Mouse (Mus musculus): ENCODE measurements around the gene Fam83f.

Fam83f gene

DNA sequence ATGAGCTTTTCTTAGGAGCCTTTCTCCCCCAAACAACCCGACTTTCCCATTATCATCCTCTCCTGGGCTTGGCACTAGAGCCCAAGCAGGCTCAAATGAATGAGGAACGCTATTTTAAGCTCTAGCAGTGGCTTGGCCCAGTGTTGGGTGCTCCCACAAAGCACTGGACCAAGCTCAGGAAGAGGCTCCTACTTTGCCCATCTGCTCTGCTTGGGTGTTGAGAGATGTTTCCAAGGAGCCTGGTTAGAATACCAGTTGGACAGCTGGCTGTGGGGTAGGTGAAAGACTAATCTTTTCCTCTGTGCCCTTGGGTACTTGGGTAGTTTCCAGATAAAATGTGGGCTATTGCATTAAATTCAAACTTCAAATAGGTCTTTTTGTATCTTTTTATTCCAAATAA is 1.2 kb downstream of the Fam83f start:
- no peak for DNase-seq

DNA sequence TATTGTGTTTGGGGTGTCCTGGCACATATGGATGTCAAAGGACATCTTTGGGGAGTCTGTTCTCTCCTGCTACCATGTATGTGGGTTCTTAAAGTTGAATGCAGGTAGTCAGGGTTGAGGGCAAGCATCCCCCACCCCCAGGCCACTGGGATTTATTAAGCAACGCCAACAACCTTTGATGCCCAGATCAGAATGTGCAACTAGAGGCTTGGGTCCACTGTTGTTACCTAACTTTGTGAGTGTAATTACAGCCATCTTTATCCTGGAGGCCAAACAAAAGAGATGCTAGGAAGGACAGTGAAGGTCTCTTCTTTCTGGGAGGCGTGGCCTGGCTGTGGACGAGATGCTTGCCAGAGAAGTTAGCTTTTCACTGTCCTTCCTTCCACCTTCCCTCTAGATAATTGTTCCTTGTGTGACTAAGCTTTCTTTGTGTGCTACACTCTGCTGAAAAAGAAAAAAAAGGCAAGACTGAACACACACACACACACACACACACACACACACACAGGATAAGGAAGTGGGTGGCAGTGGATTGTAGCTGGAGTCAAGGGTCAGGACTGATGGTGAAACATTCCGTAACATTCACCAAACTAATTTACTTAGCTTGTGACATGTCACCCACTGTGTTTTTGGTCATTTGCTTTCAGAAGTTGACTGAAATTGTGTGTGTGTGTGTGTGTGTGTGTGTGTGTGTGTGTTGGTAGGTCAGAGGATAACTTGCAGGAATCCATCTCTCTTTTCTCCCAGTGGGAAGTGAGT is 1.9 kb downstream of the Fam83f start:
- DNase-seq, result no peak

DNA sequence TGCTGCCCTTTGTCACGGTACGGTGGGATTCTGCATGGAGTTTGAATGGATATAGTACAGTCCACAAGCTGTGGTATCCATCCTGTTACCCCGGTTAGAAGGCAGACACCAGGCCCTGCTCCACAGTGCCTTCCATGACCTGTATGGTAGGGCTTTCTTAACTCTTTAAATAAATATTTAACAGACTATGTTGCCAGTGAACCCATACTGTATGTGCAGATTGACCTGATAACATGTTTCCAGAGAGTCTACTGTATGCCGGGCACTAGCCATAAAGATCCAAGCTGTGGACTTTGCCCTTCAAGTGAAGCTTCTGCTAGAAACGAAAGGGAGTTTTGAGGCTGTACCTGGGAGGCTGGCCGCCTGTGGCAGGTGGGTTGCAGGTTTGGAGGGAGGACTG is 3.1 kb downstream of the Fam83f start:
- no peak for DNase-seq

DNA sequence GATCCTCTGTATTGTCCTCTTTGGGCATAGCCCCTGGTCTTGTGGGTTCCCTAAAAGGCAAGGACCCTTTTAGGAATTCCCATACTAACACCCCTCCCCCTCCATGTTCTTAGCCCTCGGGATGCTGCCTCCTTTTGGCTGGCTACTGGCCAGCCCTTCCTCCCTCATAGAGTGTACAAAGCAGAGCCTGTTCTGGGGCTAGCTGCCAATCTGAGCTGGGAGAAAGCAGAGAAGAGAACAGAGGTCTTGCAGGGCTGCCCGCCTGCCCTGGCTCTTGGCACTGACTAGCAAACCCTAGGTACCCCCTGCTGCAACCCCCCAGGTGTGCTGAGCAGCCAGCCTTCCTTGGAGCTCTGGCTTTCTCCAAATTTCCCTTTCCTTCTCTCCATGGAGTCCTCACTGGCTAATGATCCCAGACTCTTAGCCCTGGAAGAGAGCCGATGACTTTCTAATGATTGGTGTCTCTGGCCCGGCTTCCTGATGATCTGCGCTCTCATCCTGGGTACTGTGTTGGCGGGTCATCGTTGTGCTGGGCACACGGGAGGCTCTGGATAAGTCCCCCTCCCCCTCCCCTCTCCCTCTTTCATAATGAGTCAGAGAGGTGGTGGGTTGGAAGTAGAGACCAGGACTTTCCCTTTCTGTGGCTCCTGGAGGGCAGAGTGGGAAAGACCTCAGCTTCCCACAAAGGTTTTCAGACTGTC is 8.0 kb downstream of the Fam83f start:
- no peak for DNase-seq

DNA sequence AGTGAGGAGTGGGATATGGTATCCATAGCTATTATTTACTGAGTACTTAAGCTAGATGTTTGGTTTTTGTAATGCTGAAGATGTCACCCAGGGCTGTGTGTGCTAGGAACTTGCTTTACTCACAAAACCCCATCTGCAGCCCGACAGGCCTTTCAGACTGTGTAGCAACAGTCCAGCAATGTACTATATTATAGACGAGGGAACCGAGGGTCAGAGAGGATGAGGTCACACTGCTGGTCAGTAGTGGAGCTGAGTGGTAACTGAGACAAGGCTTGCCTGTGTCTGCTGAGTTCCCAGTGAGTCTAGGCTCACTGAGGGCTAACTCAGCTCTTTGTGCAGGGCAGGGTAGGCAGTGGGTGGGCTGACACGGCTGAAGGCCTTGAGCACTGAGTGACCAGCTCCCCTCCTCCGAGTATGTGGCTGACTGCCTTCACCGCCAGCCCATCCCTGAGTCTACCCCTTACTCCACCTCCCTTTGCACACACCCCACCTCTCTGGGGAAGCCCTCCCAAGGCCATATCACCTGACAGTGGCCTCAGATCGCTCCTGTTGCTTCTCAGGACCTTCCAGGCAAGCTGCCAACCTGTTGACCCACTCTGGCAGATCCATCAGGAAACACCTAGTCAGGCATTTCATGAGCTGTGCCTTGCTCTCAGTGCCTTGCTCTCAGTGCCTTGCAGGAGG is 8.8 kb downstream of the Fam83f start:
- DNase-seq, result no peak

DNA sequence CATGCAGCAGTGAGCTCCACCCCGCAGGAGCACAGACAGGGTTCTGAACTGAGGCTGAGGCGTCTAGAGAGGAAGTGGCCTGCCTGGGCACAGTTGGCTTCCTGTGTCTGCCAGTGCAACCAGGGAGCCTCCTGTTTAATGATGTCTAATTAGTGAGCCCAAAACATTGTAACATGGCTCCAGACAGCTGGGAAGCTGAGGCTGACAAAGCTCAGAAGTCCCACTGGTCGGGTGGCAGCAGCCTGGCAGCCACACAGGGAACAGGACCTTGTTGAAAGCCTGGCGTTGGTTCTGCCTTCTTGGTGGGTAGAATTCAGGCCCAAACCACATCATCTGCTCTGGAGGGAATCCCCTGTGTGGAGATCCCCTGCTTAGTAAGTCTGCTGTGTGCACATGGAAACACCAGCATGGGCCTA is 9.8 kb downstream of the Fam83f start:
- DNase-seq, result peak; percentile 69

DNA sequence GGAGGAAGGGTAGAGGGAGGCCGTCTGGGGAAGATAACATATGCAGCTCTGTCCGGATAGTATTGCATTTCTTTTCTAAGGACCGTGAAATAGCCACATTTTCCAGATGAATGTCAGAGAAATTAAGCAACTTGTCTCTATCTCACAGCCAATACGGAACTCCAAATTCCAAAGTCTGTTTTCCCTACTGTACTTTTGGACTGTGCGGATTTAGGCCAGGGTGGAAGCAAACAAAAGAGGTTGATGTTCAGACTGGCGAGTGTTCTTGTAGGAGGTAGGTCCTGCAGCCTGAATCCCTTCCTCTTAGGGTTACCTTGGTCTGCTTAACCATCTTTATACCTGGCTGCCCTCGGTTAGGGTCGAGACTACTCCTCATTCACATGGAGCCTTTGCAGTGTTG is 10.7 kb downstream of the Fam83f start:
- no peak for DNase-seq

DNA sequence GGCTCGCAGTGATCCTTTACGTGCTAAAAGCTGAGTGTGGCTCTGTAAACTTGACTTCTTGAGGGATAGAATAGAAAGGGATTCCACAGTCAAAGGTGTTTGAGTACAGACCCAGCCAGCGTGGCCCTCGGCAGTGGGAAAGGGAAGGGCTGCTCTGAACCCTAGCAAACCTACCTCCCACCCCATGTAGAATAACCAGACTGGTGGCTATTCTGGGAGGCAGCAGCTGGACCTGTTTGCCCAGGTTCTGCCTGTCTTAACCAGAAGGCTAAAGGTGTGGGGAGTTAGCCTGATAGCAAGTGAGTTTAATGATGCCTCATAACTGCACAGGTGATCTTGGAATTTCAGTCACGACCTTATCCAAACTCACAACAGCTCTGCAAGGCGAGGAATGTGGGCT is 11.5 kb downstream of the Fam83f start:
- no peak for DNase-seq

DNA sequence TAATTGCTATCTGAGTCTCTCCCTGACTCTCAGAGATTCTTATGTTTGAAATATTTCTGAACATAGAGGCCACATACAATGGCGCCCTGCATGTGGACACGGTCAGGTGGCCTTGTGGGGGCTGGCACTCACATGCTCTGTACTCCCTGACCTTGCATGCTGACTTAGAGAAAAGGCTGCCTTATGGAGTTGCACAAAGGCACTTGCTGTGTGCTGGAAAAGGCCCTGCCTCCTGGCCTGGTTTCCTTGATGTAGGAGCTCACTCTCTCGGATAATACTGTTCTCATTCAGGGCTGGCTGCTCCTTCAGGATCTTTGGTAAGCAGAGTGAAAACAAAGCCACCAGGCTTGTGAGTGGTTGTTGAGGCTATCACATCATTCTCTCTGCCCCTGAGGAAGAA is 12.3 kb downstream of the Fam83f start:
- DNase-seq, result no peak

DNA sequence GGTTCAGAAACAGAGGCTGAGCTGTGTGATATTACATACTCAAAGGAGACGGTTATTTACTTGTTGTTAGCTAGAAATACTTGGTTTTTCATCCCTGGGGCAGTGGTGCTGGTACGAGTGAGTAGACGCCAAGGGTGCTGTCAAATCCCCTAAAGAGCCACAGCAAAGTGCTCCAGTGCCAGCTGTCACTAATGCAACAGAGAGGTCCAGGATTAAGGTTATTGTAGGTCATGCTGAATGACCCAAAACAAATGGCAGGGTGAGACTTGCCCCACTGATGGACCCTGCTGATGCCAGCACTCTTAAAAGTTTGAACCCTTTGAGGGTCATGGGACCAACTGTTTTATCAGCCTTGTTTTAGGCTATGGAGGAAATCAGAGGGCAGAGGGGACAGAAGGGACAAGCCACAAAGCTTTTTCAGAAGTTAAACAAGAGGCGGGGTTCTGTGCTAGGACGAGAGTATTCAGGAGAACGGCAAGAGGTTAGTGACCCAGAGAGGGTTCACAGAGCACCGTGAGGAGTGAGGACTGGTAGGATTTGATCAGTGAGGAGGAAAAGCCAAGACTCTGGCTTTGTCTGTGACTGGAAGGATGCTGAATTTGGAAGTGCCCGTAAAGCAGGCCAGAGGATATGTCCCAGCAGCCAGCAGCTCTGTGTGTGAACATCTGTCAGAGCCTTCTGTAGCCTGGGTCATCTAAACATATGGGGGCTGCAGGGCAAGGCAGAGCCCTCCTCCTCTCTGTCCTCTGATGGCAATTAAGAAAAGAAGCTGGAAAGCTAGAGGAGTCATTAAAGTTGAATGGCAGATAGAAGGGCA is 13.3 kb downstream of the Fam83f start:
- no peak for DNase-seq

DNA sequence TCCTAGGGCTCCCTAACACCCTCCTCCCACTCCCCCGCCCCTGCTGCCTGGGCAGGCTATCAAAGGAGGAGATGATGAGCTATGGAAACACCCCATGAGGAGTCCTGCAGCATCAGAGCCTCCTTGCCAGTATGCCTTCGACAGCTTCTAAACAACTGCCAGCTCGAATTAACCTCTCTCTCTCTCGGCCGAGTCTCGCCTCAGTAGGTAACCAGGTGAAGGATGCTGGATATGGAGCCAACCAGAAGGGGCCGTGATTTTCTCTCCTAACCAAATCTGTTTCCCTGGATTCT is 13.9 kb downstream of the Fam83f start:
- DNase-seq, result no peak

DNA sequence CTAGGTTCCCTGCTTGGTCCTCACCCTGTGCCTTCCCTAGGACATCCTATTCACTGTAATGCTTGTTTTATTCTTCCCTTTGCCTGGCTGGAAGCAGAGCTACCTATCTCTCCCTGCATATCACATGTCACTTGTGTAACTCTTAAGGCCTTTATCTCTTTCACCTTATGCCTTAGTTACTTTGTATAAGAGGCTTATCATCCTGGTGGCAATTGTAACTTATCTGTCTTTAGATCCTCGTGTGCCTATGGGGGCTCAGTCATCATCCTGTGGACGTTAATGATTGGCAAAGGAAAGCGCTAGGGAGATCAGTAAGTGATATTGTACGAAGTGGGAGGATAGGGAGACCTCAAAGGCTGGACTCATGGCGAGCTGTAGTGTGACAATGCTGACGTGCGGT is 16.9 kb downstream of the Fam83f start:
- no peak for DNase-seq

DNA sequence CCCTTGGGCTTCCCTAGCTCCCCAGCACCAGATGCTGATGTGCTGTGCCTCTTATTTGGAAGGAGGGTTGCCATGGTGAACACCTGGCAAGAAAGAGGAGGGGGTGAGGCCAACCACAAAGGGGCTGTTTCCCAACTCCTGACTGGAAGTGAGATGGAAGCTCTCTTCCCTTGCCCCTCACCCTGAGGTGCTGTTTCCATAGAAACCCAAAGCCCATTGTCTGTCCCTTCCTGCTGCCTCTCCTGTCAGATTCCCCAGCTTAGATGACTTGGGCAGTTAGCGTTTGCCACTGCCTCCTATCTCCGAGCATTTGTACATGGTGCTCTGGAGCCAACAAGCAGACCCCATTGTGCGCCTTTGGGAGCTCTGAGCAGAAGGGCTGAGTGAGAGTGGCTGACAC is 21.8 kb downstream of the Fam83f start:
- DNase-seq, result no peak

DNA sequence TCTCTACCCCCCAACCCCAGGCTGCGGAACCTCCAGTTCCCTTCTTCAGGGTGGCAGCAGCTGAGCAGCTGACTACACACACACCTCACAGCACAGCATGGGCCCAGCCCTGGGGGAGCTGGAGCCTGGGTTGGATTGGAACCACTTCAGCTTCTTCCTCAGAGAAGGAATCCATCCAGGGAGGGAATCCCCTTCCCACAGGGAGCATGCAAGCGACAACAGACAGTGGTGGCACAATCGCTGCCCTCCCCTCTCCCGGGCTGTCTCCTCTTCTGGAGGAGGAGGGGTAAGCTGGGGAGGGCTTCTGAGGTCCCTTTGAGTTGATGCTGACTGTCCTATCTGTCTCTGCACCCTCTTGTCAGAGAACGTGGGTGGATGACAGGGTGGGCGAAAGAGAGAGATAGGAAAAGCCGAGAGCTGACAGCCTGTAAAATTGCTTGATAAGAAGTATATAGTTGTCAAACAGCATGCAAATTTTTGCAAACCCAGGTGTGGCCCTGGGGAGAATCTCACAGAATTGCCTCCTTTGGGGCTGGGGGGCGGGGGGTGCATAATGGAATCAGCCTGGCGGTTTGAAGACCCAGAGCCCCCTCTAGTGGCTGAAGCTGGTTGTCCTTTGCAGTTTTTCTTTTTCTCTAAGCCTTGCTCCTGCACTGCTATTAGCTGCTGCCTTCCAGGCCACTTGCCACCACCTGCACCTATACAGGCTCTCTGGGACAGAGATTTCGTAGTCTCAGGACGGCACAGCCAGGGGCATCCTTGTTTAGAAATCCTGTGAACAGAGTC is 22.7 kb downstream of the Fam83f start:
- DNase-seq, result peak; percentile 85

DNA sequence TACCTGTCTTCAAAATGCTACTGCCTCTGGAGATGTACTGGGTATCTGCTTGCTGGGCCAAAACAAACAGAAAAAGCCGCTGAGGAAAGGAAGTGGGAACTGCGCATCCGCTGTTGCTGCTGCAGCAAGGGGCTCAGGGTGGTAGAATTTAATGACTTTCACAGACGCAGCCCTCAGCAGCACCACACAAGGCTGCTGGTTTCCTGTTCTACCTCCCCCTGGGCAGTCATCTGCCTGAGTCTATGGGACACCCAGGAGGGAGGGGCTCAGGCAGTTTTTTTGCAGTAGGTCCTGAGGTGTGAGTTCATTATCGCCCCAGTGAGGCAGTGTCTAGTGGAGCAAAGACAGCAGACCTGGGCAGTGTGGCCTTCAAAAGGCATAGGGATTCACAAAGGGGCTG is 25.9 kb downstream of the Fam83f start:
- peak; percentile 83 for DNase-seq

DNA sequence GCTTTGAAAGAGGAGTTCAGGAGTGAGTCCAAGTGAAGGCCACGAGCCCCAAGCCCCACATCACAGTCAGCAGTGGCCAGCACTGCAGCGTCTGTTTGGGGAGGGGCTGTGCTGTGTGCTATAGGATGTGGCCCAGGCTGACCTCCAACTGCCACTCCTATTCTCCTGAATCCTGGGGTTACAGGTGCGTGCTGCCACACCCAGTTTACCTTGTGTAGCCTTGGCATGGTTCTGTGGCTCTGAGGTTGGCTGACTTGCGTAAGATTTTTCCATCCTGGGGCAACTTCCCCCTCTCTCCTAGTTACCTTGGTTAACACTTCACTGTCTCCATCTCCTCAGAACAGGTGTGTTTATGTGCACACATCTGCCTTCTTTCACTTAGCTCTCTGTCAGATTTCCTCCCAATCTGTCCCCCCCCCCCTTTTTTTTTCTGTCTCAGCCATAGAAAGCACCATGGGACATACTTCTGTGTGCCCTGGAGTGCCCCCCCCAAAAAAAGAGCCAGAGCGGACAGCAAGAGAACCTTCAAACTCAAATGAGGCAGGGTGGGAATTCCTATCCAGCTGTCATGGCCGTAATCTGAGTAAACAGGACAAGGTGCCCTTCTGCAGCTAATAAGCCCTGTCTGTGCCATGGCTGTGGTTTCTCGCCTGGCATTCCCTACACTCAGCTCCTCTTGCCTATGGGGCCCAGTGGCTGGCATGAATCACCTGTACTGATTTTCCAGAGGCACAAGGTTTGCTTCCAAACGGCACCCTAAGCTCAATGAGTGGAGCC is 30.0 kb downstream of the Fam83f start:
- DNase-seq, result no peak

DNA sequence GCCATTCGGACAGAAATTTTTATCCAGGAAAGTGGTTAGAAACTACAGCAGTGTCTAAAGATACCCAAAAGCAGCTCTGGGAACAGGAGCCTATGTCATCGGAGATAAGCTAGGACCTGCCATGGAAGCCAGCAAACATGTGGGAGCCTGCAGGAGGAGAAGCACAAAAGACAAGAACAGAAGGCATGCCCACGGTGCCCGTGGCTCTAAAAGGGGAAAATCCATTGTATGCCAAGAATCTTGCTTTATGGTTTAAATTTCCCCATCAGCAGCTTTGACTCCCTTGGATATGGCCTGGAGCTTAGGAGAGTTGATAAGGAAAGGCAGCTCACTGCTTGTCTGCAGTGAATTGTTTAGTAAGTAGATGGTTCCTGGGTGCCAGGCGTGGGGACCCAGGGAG is 31.3 kb downstream of the Fam83f start:
- DNase-seq, result no peak

DNA sequence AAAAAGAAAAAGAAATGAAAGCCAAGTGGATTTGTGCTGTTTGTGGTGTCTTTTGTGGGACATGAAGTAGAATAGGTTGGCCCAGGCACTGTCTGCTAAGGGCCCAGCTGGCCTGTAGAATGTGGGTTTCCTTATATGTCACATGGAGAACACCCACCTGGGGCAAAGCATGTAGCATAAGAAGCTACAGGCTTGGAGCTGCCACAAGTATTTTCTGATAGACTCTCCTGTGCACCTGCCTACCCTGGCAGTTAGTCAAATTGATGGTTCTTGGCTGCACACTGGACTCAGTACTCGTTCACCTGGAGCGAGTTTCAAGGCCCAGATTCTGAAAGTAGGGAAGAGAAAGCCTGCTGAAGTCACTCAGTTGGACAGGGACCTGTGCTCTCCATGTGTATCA is 31.8 kb downstream of the Fam83f start:
- peak; percentile 52 for DNase-seq

DNA sequence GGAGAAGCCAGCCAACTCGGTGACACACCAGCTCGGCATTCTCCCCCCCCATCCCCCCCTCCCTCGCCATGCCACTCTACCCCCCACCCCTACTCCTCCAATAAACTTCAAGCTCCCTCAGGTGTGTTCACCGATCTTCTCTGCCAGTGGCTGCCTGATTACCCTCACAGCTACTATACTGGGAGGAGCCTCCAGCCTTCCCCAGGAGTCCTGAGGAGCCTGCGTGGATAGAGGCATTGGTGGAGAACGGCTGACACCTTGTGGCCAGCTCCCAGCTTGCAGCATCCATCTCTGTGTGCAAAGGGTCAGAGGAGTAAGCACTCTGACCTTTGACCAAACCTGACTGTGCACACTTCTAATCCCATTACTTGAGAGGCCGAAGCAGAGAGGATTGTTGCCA is 32.6 kb downstream of the Fam83f start:
- peak; percentile 88 for DNase-seq

DNA sequence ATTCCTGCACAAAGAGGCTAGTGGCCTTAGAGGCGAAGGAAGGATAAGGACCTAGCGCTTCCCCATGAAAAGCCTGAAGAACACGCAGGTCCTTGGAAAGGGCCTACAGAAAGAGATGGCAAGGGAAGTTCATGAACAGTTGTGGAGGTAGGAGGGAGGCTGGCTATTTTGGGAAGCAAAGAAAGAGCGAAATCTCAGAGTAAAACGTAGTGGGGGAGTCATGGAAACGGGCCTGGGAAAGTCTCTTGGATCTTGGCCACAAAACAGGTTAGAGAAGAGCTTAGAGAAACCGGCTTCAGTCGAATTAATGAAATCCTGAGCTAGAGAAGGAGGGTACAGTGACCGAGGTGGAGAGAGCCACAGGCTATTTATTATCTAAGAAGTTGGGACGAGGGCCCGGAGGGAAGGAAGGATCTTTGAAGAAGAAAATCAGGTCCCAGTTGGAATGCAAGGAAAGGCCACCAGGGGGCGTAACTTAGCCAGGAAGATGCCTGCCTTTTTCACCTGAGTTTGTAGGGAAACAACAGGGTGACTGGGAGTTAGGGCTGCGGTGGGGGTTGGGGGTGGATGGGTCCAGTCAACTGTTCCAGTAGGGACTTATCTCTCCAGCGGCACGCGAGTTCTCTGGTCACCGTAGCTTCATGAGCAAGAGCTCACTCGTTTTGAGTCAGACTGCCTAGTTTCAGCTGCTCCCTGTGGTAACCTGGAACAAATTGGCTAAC is 34.3 kb downstream of the Fam83f start:
- DNase-seq, result peak; percentile 77

DNA sequence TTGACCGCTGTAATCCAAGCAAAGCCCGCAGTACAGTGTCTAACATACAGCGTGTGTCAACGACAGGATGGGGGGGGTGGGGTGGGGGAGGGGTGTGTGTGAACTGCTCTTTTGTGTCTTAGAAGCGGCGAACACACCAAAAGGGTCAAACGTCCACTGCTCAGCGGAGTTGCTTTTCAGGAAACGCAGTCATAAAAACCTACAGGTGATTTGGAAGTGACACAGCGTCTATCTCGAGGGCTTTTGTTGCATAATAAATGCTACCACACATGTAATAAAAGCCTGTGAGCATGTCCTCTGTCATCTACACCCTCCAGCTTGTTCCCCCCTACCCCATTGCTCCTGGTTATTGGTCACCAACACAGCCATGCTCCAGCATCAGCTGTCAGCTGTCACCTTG is 34.9 kb downstream of the Fam83f start:
- no peak for DNase-seq
